Mouse (Mus musculus) megakaryocyte, adult 5-6 weeks (primary cell): Measurements from ENCODE around the gene Olfr228. TPM values are rescaled to one million over a fixed set of nuclear protein-coding genes. Genes with fewer than 3 reads are reported as not detected.
"Not testable (repeated sequence)": the region's sequence is repeated elsewhere in the genome, so short reads cannot be mapped to it uniquely, and the experiment has no call there.

Experiments
- ATAC-seq: 2 replicates; pipeline ENCODE4 v1.8.0; 2016; ENCODE audit warnings: mild to moderate bottlenecking, inconsistent platforms; ENCODE audit not compliant: poor library complexity, severe bottlenecking
- total RNA-seq, 2 experiments: library from RNA; stranded (forward) in 1 of 2; stranded (reverse) in 1 of 2; fragments of 153-499, 151-499 nt in 1 of 2; fragments of 221-1000, 200-1000 nt in 1 of 2; gene quantifications; 2 replicates each; pipeline versions ENCODE4 v1.2.3 to v1.2.4; 2015 to 2017

Gene Olfr228
- total RNA-seq (2015): not detected in 2 replicates
- total RNA-seq (2017): not detected in 2 replicates

DNA sequence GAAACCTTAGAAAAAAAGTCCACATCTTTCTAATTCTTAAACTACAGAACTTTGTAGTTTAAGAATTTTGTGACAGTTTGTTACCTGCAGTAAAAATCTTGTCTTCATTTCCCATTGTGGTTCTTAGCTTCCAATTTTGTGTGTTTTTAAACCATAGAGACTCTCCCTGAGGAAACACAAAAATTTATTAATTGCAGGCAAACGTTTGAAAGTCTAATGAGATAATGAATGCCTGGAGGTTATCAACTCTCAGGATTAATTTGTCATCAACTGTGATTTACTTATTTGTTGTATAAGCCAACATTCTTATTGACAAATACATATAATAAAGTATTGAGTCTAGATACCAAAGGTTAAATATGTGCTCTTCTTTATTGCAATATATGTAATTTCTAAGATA is at the start of gene Olfr228:
TSS of gene Olfr228 (minus strand) at position 101 of the 400 bp plus-strand sequence.
- ATAC-seq: no peak

DNA sequence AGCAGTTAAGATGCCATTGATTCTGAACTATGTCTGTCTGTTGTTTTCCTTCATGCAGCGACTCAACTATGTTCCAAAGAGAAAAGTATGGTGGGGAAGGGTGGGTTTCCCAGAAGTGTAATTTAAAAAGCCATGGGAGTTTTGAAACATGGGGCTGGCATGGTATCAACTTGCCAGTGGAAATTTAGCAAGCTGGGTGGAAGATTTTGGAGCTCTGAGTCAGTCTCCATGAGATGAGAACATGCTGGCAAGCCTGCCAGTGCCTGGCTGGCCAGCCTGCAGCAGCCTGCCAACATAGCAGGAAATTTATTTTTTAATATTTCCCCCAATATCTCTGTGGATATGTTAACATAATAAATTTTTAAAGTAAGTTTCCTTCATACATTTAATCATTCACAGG is 43.8 kb upstream of the Olfr228 start:
- ATAC-seq: no peak

DNA sequence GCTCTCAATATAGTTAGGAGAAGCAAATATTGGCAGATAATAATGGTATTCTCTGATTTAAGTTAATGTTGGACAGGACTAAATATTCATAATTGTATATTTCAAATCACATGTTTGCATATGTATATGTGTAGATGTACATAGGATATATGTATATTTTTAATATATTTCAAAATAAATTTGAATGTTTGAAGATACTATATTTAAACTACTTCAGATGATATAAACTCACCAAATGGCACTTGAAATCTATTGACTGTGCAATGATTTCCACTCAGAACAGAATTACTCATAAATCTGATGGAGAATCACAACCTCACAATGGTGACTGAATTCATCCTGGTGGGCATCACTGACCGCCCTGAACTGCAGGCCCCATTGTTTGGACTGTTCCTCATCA is 21.0 kb upstream of the Olfr228 start, which contains the start of gene Olfr1076:
TSS of gene Olfr1076 (plus strand) at position 301 of the 400 bp plus-strand sequence.
- no peak for ATAC-seq

DNA sequence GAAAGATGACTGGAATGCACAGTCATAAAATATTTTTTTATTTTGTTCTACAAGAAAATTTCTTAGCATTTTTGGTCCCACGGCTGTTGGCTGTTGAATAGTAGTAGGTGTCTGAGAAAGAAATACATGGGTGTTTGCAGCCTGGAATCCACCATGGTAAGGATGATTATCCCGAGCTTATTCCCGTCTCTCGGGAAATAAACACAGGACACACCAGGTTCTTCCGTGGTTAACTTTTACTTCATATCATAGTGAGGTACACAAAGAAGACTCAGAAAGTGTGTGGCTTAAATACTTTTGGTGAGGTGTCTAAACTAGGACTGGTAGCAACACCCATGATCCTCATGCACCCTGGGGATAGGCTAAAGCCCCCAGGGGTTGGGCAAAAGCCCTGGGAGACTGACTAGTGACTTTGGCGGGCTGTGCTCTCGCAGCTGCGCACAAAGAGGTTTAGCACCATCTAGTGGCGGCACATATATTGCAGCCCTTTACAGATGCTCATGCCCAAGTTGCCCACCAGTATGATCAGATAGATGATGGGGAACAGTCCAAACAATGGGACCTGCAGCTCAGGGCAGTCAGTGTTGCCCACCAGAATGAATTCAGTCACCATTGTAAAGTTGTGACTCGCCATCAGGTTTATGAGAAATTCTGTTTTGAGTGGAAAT is 22.6 kb downstream of the Olfr228 start:
- ATAC-seq: peak; percentile 56

DNA sequence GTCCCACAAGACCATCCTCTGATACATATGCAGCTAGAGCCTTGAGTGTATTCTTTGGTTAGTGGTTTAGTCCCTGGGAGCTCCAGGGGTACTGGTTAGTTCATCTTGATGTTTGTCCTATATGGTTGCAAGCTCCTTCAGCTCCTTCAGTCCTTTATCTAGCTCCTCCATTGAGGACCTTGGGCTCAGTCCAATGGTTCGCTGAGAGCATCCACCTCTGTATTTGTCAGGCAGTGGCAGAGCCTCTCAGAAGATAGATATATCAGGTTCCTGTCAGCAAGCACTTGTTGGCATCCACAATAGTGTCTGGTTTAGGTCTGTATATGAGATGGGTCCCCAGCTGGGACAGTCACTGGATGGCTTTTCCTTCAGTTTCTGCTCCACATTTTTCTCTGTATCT is 26.8 kb downstream of the Olfr228 start:
- no peak for ATAC-seq

DNA sequence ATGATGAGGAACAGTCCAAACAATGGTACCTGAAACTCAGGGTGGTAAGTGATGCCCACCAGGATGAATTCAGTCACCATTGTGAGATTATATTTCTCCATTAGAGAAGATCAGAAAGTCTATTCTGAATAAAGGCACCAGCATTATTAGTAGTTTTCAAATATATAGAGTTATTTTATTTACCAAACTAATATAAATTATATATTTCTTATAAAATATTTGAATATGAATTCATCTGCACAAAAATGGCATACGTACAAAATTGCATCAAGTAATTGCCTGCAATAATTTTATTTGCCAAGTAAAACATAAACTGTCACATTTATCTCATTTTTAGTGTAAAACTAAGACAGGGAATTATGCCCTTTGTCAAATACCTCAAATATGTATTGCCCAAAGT is 31.0 kb downstream of the Olfr228 start, which contains the start of gene Olfr1066:
TSS of gene Olfr1066 (minus strand) at position 101 of the 400 bp plus-strand sequence.
- no peak for ATAC-seq

DNA sequence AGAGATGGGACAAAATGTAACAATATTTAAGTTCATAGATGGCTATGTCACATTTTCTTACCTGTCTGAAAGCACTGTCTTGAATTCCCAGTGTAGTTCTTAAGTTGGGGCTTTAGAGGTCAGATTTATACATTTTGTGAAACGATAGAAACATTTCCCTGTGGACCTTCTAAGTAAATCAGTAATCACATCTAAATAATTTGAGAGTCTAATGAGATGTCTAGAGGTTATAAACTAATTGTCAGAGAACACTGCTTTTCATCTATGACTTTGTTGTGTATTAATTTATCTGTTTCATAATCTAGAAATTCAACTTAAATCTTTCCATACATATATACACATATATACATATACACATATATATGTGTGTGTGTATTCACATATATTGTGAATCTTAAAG is 36.7 kb downstream of the Olfr228 start, which contains the start of gene Olfr1065:
TSS of gene Olfr1065 (minus strand) at position 101 of the 400 bp plus-strand sequence.
- not testable (repeated sequence) for ATAC-seq

DNA sequence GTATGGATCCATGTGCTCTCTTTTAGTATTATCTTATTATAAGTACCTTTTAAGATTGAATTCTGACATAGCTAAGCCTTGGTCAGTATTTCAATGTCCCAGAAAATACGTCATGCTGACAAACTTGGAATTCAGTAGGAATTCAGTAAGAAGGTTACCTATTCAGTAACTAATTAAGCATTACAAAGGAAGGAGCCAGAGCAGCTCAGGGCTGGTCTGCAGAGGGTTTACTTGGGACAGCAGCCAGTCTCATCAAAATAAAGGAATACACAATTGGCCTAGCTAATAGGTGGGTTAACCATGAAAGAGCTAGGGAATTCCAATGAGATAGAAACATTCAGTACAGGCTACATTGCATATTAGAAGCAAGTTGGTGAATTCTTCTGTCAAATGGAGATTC is 45.1 kb downstream of the Olfr228 start:
- not testable (repeated sequence) for ATAC-seq

Other genes starting within 250 kb of the Olfr228 start
- gene Olfr1048, start 247.1 kb downstream of the Olfr228 start, total RNA-seq (2015): not detected in 2 replicates
- not detected in 2 replicates for gene Olfr1048, start 247.1 kb downstream of the Olfr228 start, total RNA-seq (2017)
- gene Olfr1049, start 229.1 kb downstream of the Olfr228 start, total RNA-seq (2015): not detected in 2 replicates
- 0.37 TPM in 1 of 2 replicates, not detected in the other for gene Olfr1049, start 229.1 kb downstream of the Olfr228 start, total RNA-seq (2017)
- gene Olfr1051, start 208.3 kb downstream of the Olfr228 start, total RNA-seq (2015): not detected in 2 replicates
- not detected in 2 replicates for gene Olfr1051, start 208.3 kb downstream of the Olfr228 start, total RNA-seq (2017)
- gene Olfr1052, start 194.9 kb downstream of the Olfr228 start, total RNA-seq (2015): not detected in 2 replicates
- gene Olfr1052, start 194.9 kb downstream of the Olfr228 start, total RNA-seq (2017): not detected in 2 replicates
- gene Olfr1053, start 172.1 kb downstream of the Olfr228 start, total RNA-seq (2015): not detected in 2 replicates
- not detected in 2 replicates for gene Olfr1053, start 172.1 kb downstream of the Olfr228 start, total RNA-seq (2017)
- not detected in 2 replicates for gene Olfr1054, start 152.0 kb downstream of the Olfr228 start, total RNA-seq (2015)
- gene Olfr1054, start 152.0 kb downstream of the Olfr228 start, total RNA-seq (2017): not detected in 2 replicates
- not detected in 2 replicates for gene Olfr1055, start 137.1 kb downstream of the Olfr228 start, total RNA-seq (2015)
- gene Olfr1055, start 137.1 kb downstream of the Olfr228 start, total RNA-seq (2017): not detected in 2 replicates
- gene Olfr1056, start 124.9 kb downstream of the Olfr228 start, total RNA-seq (2015): not detected in 2 replicates
- not detected in 2 replicates for gene Olfr1056, start 124.9 kb downstream of the Olfr228 start, total RNA-seq (2017)
- not detected in 2 replicates for gene Olfr1057, start 109.0 kb downstream of the Olfr228 start, total RNA-seq (2015)
- not detected in 2 replicates for gene Olfr1057, start 109.0 kb downstream of the Olfr228 start, total RNA-seq (2017)
- gene Olfr1058, start 98.8 kb downstream of the Olfr228 start, total RNA-seq (2015): not detected in 2 replicates
- gene Olfr1058, start 98.8 kb downstream of the Olfr228 start, total RNA-seq (2017): not detected in 2 replicates
- not detected in 2 replicates for gene Olfr1061, start 73.3 kb downstream of the Olfr228 start, total RNA-seq (2015)
- not detected in 2 replicates for gene Olfr1061, start 73.3 kb downstream of the Olfr228 start, total RNA-seq (2017)
- gene Olfr1062, start 60.6 kb downstream of the Olfr228 start, total RNA-seq (2015): not detected in 2 replicates
- gene Olfr1062, start 60.6 kb downstream of the Olfr228 start, total RNA-seq (2017): not detected in 2 replicates
- not detected in 2 replicates for gene Olfr1065, start 36.8 kb downstream of the Olfr228 start, total RNA-seq (2015)
- not detected in 2 replicates for gene Olfr1065, start 36.8 kb downstream of the Olfr228 start, total RNA-seq (2017)
- not detected in 2 replicates for gene Olfr1066, start 31.1 kb downstream of the Olfr228 start, total RNA-seq (2015)
- not detected in 2 replicates for gene Olfr1066, start 31.1 kb downstream of the Olfr228 start, total RNA-seq (2017)
- not detected in 2 replicates for gene Olfr1076, start 21.1 kb upstream of the Olfr228 start, total RNA-seq (2015)
- not detected in 2 replicates for gene Olfr1076, start 21.1 kb upstream of the Olfr228 start, total RNA-seq (2017)
- gene Olfr1079, start 55.1 kb upstream of the Olfr228 start, total RNA-seq (2015): not detected in 2 replicates
- gene Olfr1079, start 55.1 kb upstream of the Olfr228 start, total RNA-seq (2017): not detected in 2 replicates
- gene Olfr1080, start 70.8 kb upstream of the Olfr228 start, total RNA-seq (2015): not detected in 2 replicates
- not detected in 2 replicates for gene Olfr1080, start 70.8 kb upstream of the Olfr228 start, total RNA-seq (2017)
- gene Olfr1082, start 111.6 kb upstream of the Olfr228 start, total RNA-seq (2015): not detected in 2 replicates
- not detected in 2 replicates for gene Olfr1082, start 111.6 kb upstream of the Olfr228 start, total RNA-seq (2017)
- not detected in 2 replicates for gene Olfr1084, start 152.3 kb upstream of the Olfr228 start, total RNA-seq (2015)
- gene Olfr1084, start 152.3 kb upstream of the Olfr228 start, total RNA-seq (2017): not detected in 2 replicates
- not detected in 2 replicates for gene Olfr1085, start 174.6 kb upstream of the Olfr228 start, total RNA-seq (2015)
- not detected in 2 replicates for gene Olfr1085, start 174.6 kb upstream of the Olfr228 start, total RNA-seq (2017)
- gene Olfr1086, start 192.7 kb upstream of the Olfr228 start, total RNA-seq (2015): not detected in 2 replicates
- not detected in 2 replicates for gene Olfr1086, start 192.7 kb upstream of the Olfr228 start, total RNA-seq (2017)
- gene Olfr1087, start 211.0 kb upstream of the Olfr228 start, total RNA-seq (2015): not detected in 2 replicates
- gene Olfr1087, start 211.0 kb upstream of the Olfr228 start, total RNA-seq (2017): not detected in 2 replicates
- not detected in 2 replicates for gene Olfr1089, start 246.3 kb upstream of the Olfr228 start, total RNA-seq (2015)
- gene Olfr1089, start 246.3 kb upstream of the Olfr228 start, total RNA-seq (2017): not detected in 2 replicates